Mouse (Mus musculus) MEL (cell line): ENCODE measurements at regions not wholly inside any gene's neighbourhood (a gene's known extent, or its start where the extent isn't known, plus 50 kb on each side); places are given as distances from the start of the nearest gene placed in this dataset.

Experiments used
- DNase-seq: peaks from one replicate; pipeline ENCODE4 v3.0.0; 2011; ENCODE audit warnings: low read depth, low spot score
- H3K27ac ChIP-seq: 2 replicates; pipeline ENCODE4 v1.5.1; 2012; ENCODE audit warnings: low read depth, mild to moderate bottlenecking, control low read depth, low read length, moderate library complexity; ENCODE audit not compliant: control insufficient read depth
- H3K27me3 ChIP-seq, 2 experiments: fragments of 150-350 bp in 1 of 2; sonication (generic) in 1 of 2; 2 replicates each; pipeline ENCODE4 v1.6.1; 2012; ENCODE audit warnings: low read length in 2 of 2, mild to moderate bottlenecking in 2 of 2, improper control_type of control experiment in 1 of 2, moderate library complexity in 1 of 2; ENCODE audit not compliant: insufficient read depth in 2 of 2, control insufficient read depth in 1 of 2
- H3K36me3 ChIP-seq, 2 experiments: 2 replicates each; pipeline ENCODE4 v1.6.1; 2012 to 2014; ENCODE audit warnings: low read length in 2 of 2, improper control_type of control experiment in 1 of 2, inconsistent platforms in 1 of 2, mild to moderate bottlenecking in 1 of 2; ENCODE audit not compliant: insufficient read depth in 2 of 2, control insufficient read depth in 1 of 2
- H3K4me1 ChIP-seq, 2 experiments: fragments of 150-350 bp in 1 of 2; sonication (generic) in 1 of 2; 2 replicates each; pipeline ENCODE4 v1.6.1; 2012; ENCODE audit warnings: low read length in 2 of 2, improper control_type of control experiment in 1 of 2, mild to moderate bottlenecking in 1 of 2; ENCODE audit not compliant: insufficient read depth in 2 of 2, control insufficient read depth in 1 of 2
- H3K4me3 ChIP-seq, 2 experiments: fragments of 150-350 bp in 1 of 2; sonication (generic) in 1 of 2; 2 replicates each; pipeline ENCODE4 v1.5.1; 2012; ENCODE audit warnings: low read depth in 2 of 2, low read length in 2 of 2, mild to moderate bottlenecking in 2 of 2, moderate library complexity in 2 of 2, control low read depth in 1 of 2, improper control_type of control experiment in 1 of 2; ENCODE audit not compliant: control insufficient read depth in 1 of 2, insufficient read depth in 1 of 2
- H3K79me2 ChIP-seq: 2 replicates; pipeline ENCODE4 v1.6.1; 2012; ENCODE audit warnings: mild to moderate bottlenecking, low read length, moderate library complexity; ENCODE audit not compliant: control insufficient read depth, poor library complexity, insufficient read depth
- H3K9ac ChIP-seq: 2 replicates; pipeline ENCODE4 v1.6.1; 2012; ENCODE audit warnings: low read depth, mild to moderate bottlenecking, control low read depth, low read length, moderate library complexity; ENCODE audit not compliant: control insufficient read depth, poor library complexity, severe bottlenecking
- H3K9me3 ChIP-seq: fragments of 150-350 bp; sonication (generic); replicated peaks from 2 replicates; pipeline ENCODE4 v1.6.1; 2012; ENCODE audit warnings: mild to moderate bottlenecking, low read length, improper control_type of control experiment, moderate library complexity; ENCODE audit not compliant: insufficient read depth
- BHLHE40 ChIP-seq: IDR thresholded peaks from 2 replicates; pipeline ENCODE4 v1.6.1; 2012; ENCODE audit warnings: low read depth, mild to moderate bottlenecking, inconsistent platforms, low read length, improper control_type of control experiment, borderline replicate concordance
- CHD1 ChIP-seq: IDR thresholded peaks from 2 replicates; pipeline ENCODE4 v1.6.1; 2012; ENCODE audit warnings: low read depth, mild to moderate bottlenecking, inconsistent platforms, low read length, improper control_type of control experiment
- CHD2 ChIP-seq: IDR thresholded peaks from 2 replicates; pipeline ENCODE4 v1.6.1; 2011; ENCODE audit warnings: low read length, improper control_type of control experiment
- CTCF ChIP-seq, 3 experiments: IDR thresholded peaks in 2 of 3; conservative IDR thresholded peaks in 1 of 3; 2 replicates each; pipeline ENCODE4 v1.5.1; 2011 to 2012; ENCODE audit warnings: low read length in 3 of 3, low read depth in 2 of 3, mild to moderate bottlenecking in 2 of 3, improper control_type of control experiment in 1 of 3, inconsistent platforms in 1 of 3, mixed read lengths in 1 of 3, moderate library complexity in 1 of 3; ENCODE audit not compliant: control insufficient read depth in 1 of 3, insufficient read depth in 1 of 3, poor library complexity in 1 of 3, severe bottlenecking in 1 of 3
- E2F4 ChIP-seq: IDR thresholded peaks from 2 replicates; pipeline ENCODE4 v1.6.1; 2011; ENCODE audit warnings: low read depth, low read length, improper control_type of control experiment, borderline replicate concordance
- ELF1 ChIP-seq: IDR thresholded peaks from 2 replicates; pipeline ENCODE4 v1.6.1; 2014; ENCODE audit warnings: low read depth, mild to moderate bottlenecking, inconsistent platforms, low read length, improper control_type of control experiment, moderate library complexity
- EP300 ChIP-seq, 2 experiments: IDR thresholded peaks; 2 replicates each; pipeline ENCODE4 v1.6.1; 2011; ENCODE audit warnings: improper control_type of control experiment in 2 of 2, low read length in 2 of 2, low read depth in 1 of 2, mild to moderate bottlenecking in 1 of 2
- ETS1 ChIP-seq: IDR thresholded peaks from 2 replicates; pipeline ENCODE4 v1.6.1; 2012; ENCODE audit warnings: low read depth, mild to moderate bottlenecking, inconsistent platforms, low read length, improper control_type of control experiment, moderate library complexity
- GATA1 ChIP-seq: IDR thresholded peaks from 2 replicates; pipeline ENCODE4 v1.6.1; 2011; ENCODE audit warnings: low read depth, low read length, improper control_type of control experiment
- KAT2A ChIP-seq: conservative IDR thresholded peaks from 2 replicates; pipeline ENCODE4 v1.6.1; 2012; ENCODE audit warnings: low read depth, low read length, improper control_type of control experiment, inconsistent platforms
- MAX ChIP-seq: IDR thresholded peaks from 2 replicates; pipeline ENCODE4 v1.6.1; 2011; ENCODE audit warnings: low read length, improper control_type of control experiment
- MAZ ChIP-seq: IDR thresholded peaks from 2 replicates; pipeline ENCODE4 v1.6.1; 2012; ENCODE audit warnings: low read depth, mild to moderate bottlenecking, inconsistent platforms, low read length, improper control_type of control experiment
- MXI1 ChIP-seq: IDR thresholded peaks from 2 replicates; pipeline ENCODE4 v1.6.1; 2011; ENCODE audit warnings: mild to moderate bottlenecking, low read depth, low read length, improper control_type of control experiment
- MYB ChIP-seq: IDR thresholded peaks from 2 replicates; pipeline ENCODE4 v1.6.1; 2011; ENCODE audit warnings: mild to moderate bottlenecking, low read depth, low read length, improper control_type of control experiment
- MYC ChIP-seq: IDR thresholded peaks from 2 replicates; pipeline ENCODE4 v1.6.1; 2011; ENCODE audit warnings: low read depth, mild to moderate bottlenecking, low read length, improper control_type of control experiment, moderate library complexity
- NELFE ChIP-seq: IDR thresholded peaks from 2 replicates; pipeline ENCODE4 v1.6.1; 2011; ENCODE audit warnings: low read depth, low read length, improper control_type of control experiment
- POLR2A ChIP-seq, 2 experiments: IDR thresholded peaks; 2 replicates each; pipeline ENCODE4 v1.6.1; 2011 to 2012; ENCODE audit warnings: low read length in 2 of 2, mild to moderate bottlenecking in 2 of 2, control low read depth in 1 of 2, improper control_type of control experiment in 1 of 2, low read depth in 1 of 2, moderate library complexity in 1 of 2; ENCODE audit not compliant: control insufficient read depth in 1 of 2, insufficient read depth in 1 of 2, poor library complexity in 1 of 2
- POLR2AphosphoS2 ChIP-seq: IDR thresholded peaks from 2 replicates; pipeline ENCODE4 v1.6.1; 2011; ENCODE audit warnings: low read length, improper control_type of control experiment
- RAD21 ChIP-seq: IDR thresholded peaks from 2 replicates; pipeline ENCODE4 v1.6.1; 2011; ENCODE audit warnings: mild to moderate bottlenecking, low read depth, low read length, improper control_type of control experiment
- SMC3 ChIP-seq: IDR thresholded peaks from 2 replicates; pipeline ENCODE4 v1.6.1; 2011; ENCODE audit warnings: low read depth, low read length, improper control_type of control experiment
- TAL1 ChIP-seq: IDR thresholded peaks from 2 replicates; pipeline ENCODE4 v1.6.1; 2012; ENCODE audit warnings: mild to moderate bottlenecking, inconsistent platforms, low read length, moderate library complexity, mixed read lengths
- USF1 ChIP-seq: IDR thresholded peaks from 2 replicates; pipeline ENCODE4 v1.6.1; 2014; ENCODE audit warnings: low read depth, mild to moderate bottlenecking, inconsistent platforms, low read length, improper control_type of control experiment, moderate library complexity
- USF2 ChIP-seq, 2 experiments: IDR thresholded peaks; 2 replicates each; pipeline ENCODE4 v1.6.1; 2011 to 2012; ENCODE audit warnings: improper control_type of control experiment in 2 of 2, low read length in 2 of 2, borderline replicate concordance in 1 of 2, inconsistent platforms in 1 of 2, low read depth in 1 of 2, mild to moderate bottlenecking in 1 of 2; ENCODE audit not compliant: insufficient read depth in 1 of 2
- ZC3H11A ChIP-seq: IDR thresholded peaks from 2 replicates; pipeline ENCODE4 v1.6.1; 2012; ENCODE audit warnings: low read depth, mild to moderate bottlenecking, inconsistent platforms, low read length, improper control_type of control experiment
- ZMIZ1 ChIP-seq: IDR thresholded peaks from 2 replicates; pipeline ENCODE4 v1.6.1; 2012; ENCODE audit warnings: low read depth, mild to moderate bottlenecking, inconsistent platforms, low read length, improper control_type of control experiment, moderate library complexity
- ZNF384 ChIP-seq: IDR thresholded peaks from 2 replicates; pipeline ENCODE4 v1.6.1; 2012; ENCODE audit warnings: low read depth, mild to moderate bottlenecking, inconsistent platforms, low read length, improper control_type of control experiment

DNA sequence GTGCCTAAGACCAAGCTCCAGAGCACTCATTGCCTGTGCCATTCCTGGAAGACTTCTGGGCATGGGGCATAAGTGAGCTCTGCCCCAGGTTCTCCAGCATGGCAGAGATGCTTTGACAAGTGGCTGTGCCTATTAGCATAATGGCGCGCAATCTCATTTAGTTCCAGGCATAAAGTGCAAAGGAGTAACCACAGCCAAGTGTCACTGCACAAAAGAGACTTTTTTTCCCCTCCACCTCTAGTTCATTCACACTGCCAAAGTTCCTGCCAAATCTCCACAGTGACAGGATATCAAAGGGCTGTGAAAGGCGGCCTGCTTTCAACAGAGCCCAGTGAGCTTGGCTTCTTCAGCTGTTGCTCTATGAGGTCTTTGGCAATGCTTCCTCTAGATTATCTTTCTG lies 120.1 kb upstream of the Zfand5 start:
- Histone ChIP-seq H3K79me2 (no peaks in the 10 kb centered on the region), H3K4me3 (no peak overlapping the region), H3K36me3 (no peaks in the 10 kb centered on the region), H3K27me3 (no peaks in the 10 kb centered on the region; a peak in 1 of 4 replicates), H3K27ac (no peak overlapping the region), H3K9me3 (no peaks in the 10 kb centered on the region), H3K9ac (no peak overlapping the region), H3K4me1 (no peaks in the 10 kb centered on the region)
- TF ChIP-seq ZMIZ1 (no peak), RAD21 (no peak), USF1 (no peak), ZNF384 (no peak), E2F4 (no peak), TAL1 (no peak), CHD2 (no peak), MAX (no peak), MYC (no peak), NELFE (no peak), BHLHE40 (no peak), POLR2A (IDR thresholded peaks at IDR 0.05; ENCODE audit: control insufficient read depth in 1 of 2, insufficient read depth in 1 of 2, low read depth in 1 of 2, low read length in 2 of 2, poor library complexity in 1 of 2) (no peak), EP300 (IDR thresholded peaks at IDR 0.05; ENCODE audit: low read depth in 1 of 2, low read length in 2 of 2) (no peak), ETS1 (no peak), POLR2AphosphoS2 (no peak)
- no peak for DNase-seq

DNA sequence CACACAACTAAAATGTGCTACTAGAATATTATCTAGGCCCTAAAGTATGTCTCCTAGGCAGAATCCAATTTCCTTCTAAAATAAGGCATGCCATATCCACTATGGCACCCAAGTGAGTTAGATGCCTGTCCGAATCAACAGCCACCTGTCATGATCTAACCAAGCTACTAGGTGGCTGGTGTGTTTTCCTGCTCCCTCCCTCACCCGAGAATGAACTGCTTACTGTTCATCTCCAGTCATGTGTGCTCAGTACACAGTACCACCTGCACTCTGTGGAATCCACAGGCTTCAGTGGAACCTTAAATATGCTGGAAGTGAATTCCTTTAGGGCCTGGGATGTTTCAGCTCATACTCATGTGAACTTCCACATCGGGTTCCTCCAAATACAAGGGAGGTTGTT lies 121.2 kb upstream of the Zfand5 start:
- H3K27ac ChIP-seq, result no peak overlapping the region

More for the DNA sequence above, 121.2 kb upstream of the Zfand5 start:
- Histone ChIP-seq H3K79me2 (no peaks in the 10 kb centered on the region), H3K4me3 (no peak overlapping the region), H3K9ac (no peak overlapping the region), H3K4me1 (no peaks in the 10 kb centered on the region), H3K9me3 (no peaks in the 10 kb centered on the region), H3K36me3 (no peaks in the 10 kb centered on the region), H3K27me3 (no peaks in the 10 kb centered on the region; a peak in 1 of 4 replicates)
- TF ChIP-seq BHLHE40, result no peak
- TF ChIP-seq ZMIZ1, result no peak
- no peak for TF ChIP-seq TAL1
- no peak for TF ChIP-seq MYB
- TF ChIP-seq CHD2, result no peak
- TF ChIP-seq CTCF (IDR thresholded peaks at IDR 0.05 in 2 of 3, conservative IDR thresholded peaks at IDR 0.05 in 1 of 3; ENCODE audit: control insufficient read depth in 1 of 3, insufficient read depth in 1 of 3, low read depth in 2 of 3, low read length in 3 of 3, poor library complexity in 1 of 3, severe bottlenecking in 1 of 3), result no peak
- no peak for TF ChIP-seq MXI1
- no peak for TF ChIP-seq SMC3
- TF ChIP-seq ETS1, result no peak
- TF ChIP-seq POLR2AphosphoS2, result no peak
- TF ChIP-seq USF1, result no peak
- TF ChIP-seq CHD1, result no peak
- no peak for TF ChIP-seq USF2 (IDR thresholded peaks at IDR 0.05; ENCODE audit: borderline replicate concordance in 1 of 2, insufficient read depth in 1 of 2, low read depth in 1 of 2, low read length in 2 of 2)
- TF ChIP-seq KAT2A, result no peak
- TF ChIP-seq MAZ, result no peak
- no peak for TF ChIP-seq ZC3H11A
- TF ChIP-seq GATA1, result no peak
- no peak for TF ChIP-seq ELF1
- no peak for TF ChIP-seq E2F4
- no peak for TF ChIP-seq RAD21
- no peak for DNase-seq
